Mouse (Mus musculus) heart, embryonic 14.5 days (tissue): Measurements from ENCODE around the gene Ankrd36. TPM values are rescaled to one million over a fixed set of nuclear protein-coding genes. Genes with fewer than 3 reads are reported as not detected.

Source experiments
- ATAC-seq: fragments of 200-750 bp; cut with Nextera tagmentation; 2 replicates; pipeline ENCODE4 v1.8.0; 2017; ENCODE audit warnings: low read depth, moderate TSS enrichment; ENCODE audit not compliant: insufficient number of reproducible peaks, insufficient read depth, low FRiP score
- H3K27ac ChIP-seq, 2 experiments: fragments of 200-500 bp in 1 of 2; fragments of 300-500 bp in 1 of 2; sonication (generic) in 1 of 2; replicated peaks in 1 of 2; 2 replicates each; pipeline ENCODE4 v1.5.1; 2012 to 2014; ENCODE audit warnings: low read depth in 2 of 2, low read length in 2 of 2, control low read depth in 1 of 2, mild to moderate bottlenecking in 1 of 2, mixed read lengths in 1 of 2; ENCODE audit not compliant: control insufficient read depth in 1 of 2, insufficient read depth in 1 of 2
- H3K27me3 ChIP-seq: fragments of 300-500 bp; sonication (generic); 2 replicates; pipeline ENCODE4 v1.6.1; 2014; ENCODE audit warnings: mild to moderate bottlenecking, low read length, control low read depth; ENCODE audit not compliant: control insufficient read depth, insufficient read depth
- H3K36me3 ChIP-seq: fragments of 300-500 bp; sonication (generic); 2 replicates; pipeline ENCODE4 v1.6.1; 2014; ENCODE audit warnings: mild to moderate bottlenecking, control low read depth, low read length, mixed read lengths; ENCODE audit not compliant: control insufficient read depth, insufficient read depth
- H3K4me1 ChIP-seq, 2 experiments: fragments of 200-500 bp in 1 of 2; fragments of 300-500 bp in 1 of 2; sonication (generic) in 1 of 2; 2 replicates each; pipeline ENCODE4 v1.6.1; 2012 to 2014; ENCODE audit warnings: low read length in 2 of 2, control low read depth in 1 of 2, mixed read lengths in 1 of 2; ENCODE audit not compliant: control insufficient read depth in 2 of 2, insufficient read depth in 2 of 2
- H3K4me2 ChIP-seq: fragments of 300-500 bp; sonication (generic); 2 replicates; pipeline ENCODE4 v1.6.1; 2014; ENCODE audit warnings: mild to moderate bottlenecking, low read length
- H3K4me3 ChIP-seq, 2 experiments: fragments of 200-500 bp in 1 of 2; fragments of 300-500 bp in 1 of 2; sonication (generic) in 1 of 2; 2 replicates each; pipeline ENCODE4 v1.5.1; 2012 to 2014; ENCODE audit warnings: low read length in 2 of 2, mild to moderate bottlenecking in 2 of 2, control low read depth in 1 of 2, low read depth in 1 of 2, moderate library complexity in 1 of 2; ENCODE audit not compliant: control insufficient read depth in 1 of 2, insufficient read depth in 1 of 2
- H3K9ac ChIP-seq: fragments of 300-500 bp; sonication (generic); 2 replicates; pipeline ENCODE4 v1.6.1; 2014; ENCODE audit warnings: mild to moderate bottlenecking, low read length
- H3K9me3 ChIP-seq: fragments of 300-500 bp; sonication (generic); 2 replicates; pipeline ENCODE4 v1.6.1; 2016; ENCODE audit warnings: low read length, control low read depth; ENCODE audit not compliant: control insufficient read depth
- WGBS: fragments of 180-500 bp; shearing (Covaris S2); extraction: QIAGEN DNeasy Blood & Tissue Kit; methylation state at CpG from one replicate; pipeline ENCODE4 v1.1.7; 2014; 5-methylcytosine and 5-hydroxymethylcytosine counted together
- polyA plus RNA-seq: library from polyadenylated mRNA; unstranded; fragments of >200 nt; fragmentation: Nextera tagmentation; extraction: Ambion mirVana; gene quantifications from 2 replicates; pipeline ENCODE4 v1.2.1, GENCODE M21; 2014

The Ankrd36 gene
- polyA plus RNA-seq, 1 experiment from 2014 or later, result not detected

GRCm38 (mm10) chr11:5682541-5682940, 113.1 kb downstream of the Ankrd36 start:
- Histone ChIP-seq H3K36me3 (no peaks in the 10 kb centered on the region), H3K9me3 (no peaks in the 10 kb centered on the region), H3K4me1 (no peaks in the 10 kb centered on the region), H3K27me3 (no peaks in the 10 kb centered on the region), H3K4me3 (no peak overlapping the region), H3K27ac (no peak overlapping the region), H3K4me2 (no peak overlapping the region), H3K9ac (no peak overlapping the region)
- 50% methylated on average over 6 of the region's 6 CpGs for WGBS
- ATAC-seq, result no peak

- H3K27ac ChIP-seq, result no peak overlapping the region
- no peak for ATAC-seq
- no peak overlapping the region for H3K4me3 ChIP-seq
- WGBS, result 22% methylated on average over 7 of the region's 7 CpGs
- no peaks in the 10 kb centered on the region for H3K27me3 ChIP-seq
- H3K36me3 ChIP-seq, result no peaks in the 10 kb centered on the region
- H3K4me1 ChIP-seq, result no peaks in the 10 kb centered on the region
- no peaks in the 10 kb centered on the region for H3K9me3 ChIP-seq
- H3K4me2 ChIP-seq, result no peak overlapping the region
- no peak overlapping the region for H3K9ac ChIP-seq
Observed at GRCm38 (mm10) chr11:5684283-5684682, 114.8 kb downstream of the Ankrd36 start.

GRCm38 (mm10) chr11:5691775-5692174, 122.3 kb downstream of the Ankrd36 start:
- Histone ChIP-seq H3K9ac (no peak overlapping the region), H3K9me3 (no peaks in the 10 kb centered on the region), H3K4me3 (no peak overlapping the region), H3K4me1 (no peaks in the 10 kb centered on the region), H3K36me3 (no peaks in the 10 kb centered on the region), H3K27ac (no peak overlapping the region), H3K4me2 (no peak overlapping the region), H3K27me3 (no peaks in the 10 kb centered on the region)
- WGBS, result 19% methylated on average over 7 of the region's 7 CpGs
- ATAC-seq, result no peak

GRCm38 (mm10) chr11:5700808-5701207, 131.3 kb downstream of the Ankrd36 start:
- Histone ChIP-seq H3K36me3 (peaks cover 25% of the 10 kb centered on the region), H3K27me3 (no peaks in the 10 kb centered on the region), H3K4me1 (peaks cover 0 to 3% of the 10 kb centered on the region in 2 experiments; a peak in 2 of 4 replicates), H3K4me2 (no peak overlapping the region), H3K27ac (no peak overlapping the region), H3K9me3 (no peaks in the 10 kb centered on the region), H3K9ac (no peak overlapping the region), H3K4me3 (no peak overlapping the region)
- no peak for ATAC-seq
- WGBS, result 80% methylated on average over 7 of the region's 7 CpGs

- no peak overlapping the region for H3K27ac ChIP-seq
- no peak overlapping the region for H3K9ac ChIP-seq
- no peaks in the 10 kb centered on the region for H3K27me3 ChIP-seq
- no peaks in the 10 kb centered on the region for H3K9me3 ChIP-seq
- 84% methylated on average over 2 of the region's 2 CpGs for WGBS
- peaks cover 4 to 7% of the 10 kb centered on the region in 2 experiments for H3K4me1 ChIP-seq
- peaks cover 28% of the 10 kb centered on the region for H3K36me3 ChIP-seq
- H3K4me2 ChIP-seq, result no peak overlapping the region
- no peak for ATAC-seq
- no peak overlapping the region for H3K4me3 ChIP-seq
Observed at GRCm38 (mm10) chr11:5701300-5701699, 131.8 kb downstream of the Ankrd36 start.

- no peak overlapping the region for H3K27ac ChIP-seq
- H3K27me3 ChIP-seq, result no peaks in the 10 kb centered on the region
- 96% methylated on average over 1 of the region's 1 CpGs for whole genome bisulfite sequencing
- no peak for ATAC-seq
- H3K4me1 ChIP-seq, result peaks cover 4 to 11% of the 10 kb centered on the region in 2 experiments
- peaks cover 28% of the 10 kb centered on the region for H3K36me3 ChIP-seq
- no peak overlapping the region for H3K4me2 ChIP-seq
- no peaks in the 10 kb centered on the region for H3K9me3 ChIP-seq
- H3K4me3 ChIP-seq, result no peak overlapping the region
- H3K9ac ChIP-seq, result no peak overlapping the region
Observed at GRCm38 (mm10) chr11:5701821-5702220, 132.3 kb downstream of the Ankrd36 start.

GRCm38 (mm10) chr11:5702271-5702956, 132.9 kb downstream of the Ankrd36 start:
- Histone ChIP-seq H3K9me3 (no peaks in the 10 kb centered on the region), H3K4me2 (no peak overlapping the region), H3K36me3 (peaks cover 28% of the 10 kb centered on the region), H3K27ac (no peak overlapping the region), H3K4me3 (no peak overlapping the region), H3K9ac (no peak overlapping the region), H3K4me1 (peaks cover 4 to 11% of the 10 kb centered on the region in 2 experiments), H3K27me3 (no peaks in the 10 kb centered on the region)
- no peak for ATAC-seq
- 45% methylated on average over 5 of the region's 5 CpGs for whole genome bisulfite sequencing

- Histone ChIP-seq H3K4me1 (peaks cover 4 to 11% of the 10 kb centered on the region in 2 experiments), H3K4me3 (no peak overlapping the region), H3K9me3 (no peaks in the 10 kb centered on the region), H3K9ac (no peak overlapping the region), H3K4me2 (no peak overlapping the region), H3K36me3 (peaks cover 28% of the 10 kb centered on the region), H3K27ac (no peak overlapping the region), H3K27me3 (no peaks in the 10 kb centered on the region)
- 91% methylated on average over 6 of the region's 6 CpGs for WGBS
- no peak for ATAC-seq
Observed at GRCm38 (mm10) chr11:5702957-5703332, 133.5 kb downstream of the Ankrd36 start.
